Mouse (Mus musculus) spleen, embryonic (tissue): ENCODE measurements around the gene Apobec3.

ENCODE experiments used
- CTCF ChIA-PET: fragments of 350-600 bp; sonication (Branson Sonifier 250); formaldehyde crosslinking; loops from one replicate; lab custom pipeline; 2022; lab: Charles Lee

Apobec3 gene

DNA sequence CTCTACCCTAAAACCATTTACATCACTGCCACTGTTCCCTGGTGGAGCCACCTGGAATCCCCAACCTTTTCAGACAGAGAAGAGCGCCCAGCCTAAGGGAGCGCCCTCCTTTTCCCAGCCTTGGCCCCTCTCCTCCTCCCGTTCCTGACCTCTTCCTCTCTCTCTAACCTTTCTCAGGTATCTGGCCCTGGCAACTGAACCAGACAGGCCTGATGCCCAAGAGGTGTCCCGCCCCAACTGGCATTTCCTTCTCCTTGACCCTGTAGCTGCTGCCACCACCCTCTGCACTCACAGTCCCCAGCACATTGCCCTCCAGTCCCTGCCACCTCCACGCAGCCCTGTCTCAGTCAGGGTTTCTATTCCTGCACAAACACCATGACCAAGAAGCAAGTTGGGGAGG lies 53.5 kb downstream of the Apobec3 start:
- CTCF ChIA-PET: interaction anchor here (0.7 kb wide), 1 partner anchor 26 kb away, joined by 3 read pairs; no protein-coding TSS in a partner anchor

DNA sequence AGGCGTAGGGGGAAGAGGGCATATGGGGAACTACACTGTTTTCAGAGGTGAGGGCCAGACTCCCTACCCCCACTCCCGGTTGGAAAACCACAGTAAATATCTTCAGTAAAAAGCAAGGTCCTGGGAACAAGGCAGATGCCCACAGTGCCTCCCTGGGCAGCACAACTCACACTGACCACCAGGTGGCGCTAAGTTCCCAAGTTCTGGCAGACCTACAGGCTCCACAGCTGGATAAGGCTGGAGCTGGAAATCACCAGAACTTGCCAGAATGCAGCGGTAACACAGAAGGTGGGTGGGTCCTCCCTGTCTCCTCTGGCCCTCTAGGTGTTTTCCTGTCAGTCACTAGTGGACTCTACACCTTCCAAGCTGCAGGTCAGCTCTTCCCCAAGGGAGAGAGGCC lies 54.6 kb downstream of the Apobec3 start:
- CTCF ChIA-PET: interaction anchor here (0.6 kb wide), 1 partner anchor 197 kb away, joined by 5 read pairs; no protein-coding TSS in a partner anchor

DNA sequence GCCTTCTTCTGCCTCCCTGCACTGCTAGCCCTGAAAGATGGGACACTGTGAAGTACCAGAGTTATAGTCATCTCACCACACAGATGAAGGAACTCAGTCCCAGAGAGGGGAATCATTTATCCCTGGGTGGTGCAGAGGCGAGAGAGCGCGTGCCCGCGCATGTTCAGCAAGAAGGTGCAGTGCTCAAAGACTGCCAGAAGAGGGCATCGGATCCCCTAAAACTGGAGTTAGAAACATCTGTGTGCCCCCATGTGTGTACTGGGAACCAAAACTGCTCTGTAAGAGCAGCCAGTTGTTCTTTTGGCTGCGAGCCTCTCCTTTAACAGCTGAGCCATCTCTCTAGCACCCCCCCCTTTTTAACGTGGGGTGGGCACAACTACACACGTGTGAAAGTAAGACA lies 55.3 kb downstream of the Apobec3 start:
- CTCF ChIA-PET: no interaction called here

DNA sequence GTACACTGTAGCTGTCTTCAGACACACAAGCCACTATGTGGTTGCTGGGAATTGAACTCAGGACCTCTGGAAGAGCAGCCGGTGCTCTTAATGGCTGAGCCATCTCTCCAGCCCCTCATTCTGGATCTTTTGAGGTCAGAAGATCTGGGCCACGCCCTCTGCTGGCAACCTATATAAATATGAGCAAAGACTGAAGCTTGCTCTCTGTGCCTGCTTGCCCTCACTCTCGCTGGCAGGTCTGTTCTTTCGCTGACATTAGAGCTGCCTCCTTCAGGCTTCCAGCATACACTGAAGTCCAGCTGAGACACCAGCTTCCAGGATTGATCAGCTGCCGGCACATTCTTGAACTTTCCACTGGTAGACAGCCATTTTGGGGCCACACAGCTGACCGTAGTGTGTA lies 56.2 kb downstream of the Apobec3 start:
- CTCF ChIA-PET: no interaction called here

DNA sequence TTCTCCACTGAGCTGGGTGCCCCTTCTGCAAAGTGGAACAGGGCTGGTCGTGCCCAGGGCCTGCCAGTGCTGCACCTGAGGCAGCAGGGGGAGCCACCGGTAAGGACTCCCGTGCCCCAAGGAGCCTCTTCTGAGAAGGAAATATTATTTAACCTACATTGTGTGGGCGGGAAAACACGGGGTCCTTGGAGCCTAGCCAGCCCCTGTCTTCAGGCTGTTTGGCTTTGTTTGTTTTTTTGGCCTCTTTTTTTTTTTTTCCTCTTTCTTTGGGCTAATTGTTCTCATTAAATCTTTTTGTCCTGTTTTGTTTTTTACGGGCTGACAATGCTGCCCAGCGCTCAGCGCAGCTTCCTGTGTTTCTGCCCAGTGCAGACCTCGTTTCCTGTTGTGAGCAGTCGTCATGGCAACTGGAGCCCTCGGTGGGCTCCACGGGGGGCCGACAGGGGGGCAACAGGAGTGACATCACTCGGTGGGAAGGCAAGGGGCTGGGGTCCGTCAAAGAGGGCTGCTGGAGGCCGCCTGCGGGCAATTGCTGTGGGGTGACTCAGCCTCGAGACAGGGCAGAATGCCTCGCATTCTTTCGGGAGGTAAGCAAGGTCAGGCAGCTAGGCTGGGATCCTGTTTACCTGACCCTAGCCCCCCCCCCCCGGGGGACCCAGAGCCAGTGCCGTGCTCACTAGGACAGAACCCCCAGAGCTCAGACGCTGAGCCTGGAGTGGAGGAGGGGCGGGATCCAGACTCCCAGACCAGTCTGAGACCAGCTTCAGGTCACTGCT lies 59.0 kb downstream of the Apobec3 start:
- CTCF ChIA-PET: interaction anchor here (0.5 to 1.1 kb wide), 4 partner anchors 36 to 156 kb away, joined by 4 to 15 read pairs (median 6); no protein-coding TSS in a partner anchor

DNA sequence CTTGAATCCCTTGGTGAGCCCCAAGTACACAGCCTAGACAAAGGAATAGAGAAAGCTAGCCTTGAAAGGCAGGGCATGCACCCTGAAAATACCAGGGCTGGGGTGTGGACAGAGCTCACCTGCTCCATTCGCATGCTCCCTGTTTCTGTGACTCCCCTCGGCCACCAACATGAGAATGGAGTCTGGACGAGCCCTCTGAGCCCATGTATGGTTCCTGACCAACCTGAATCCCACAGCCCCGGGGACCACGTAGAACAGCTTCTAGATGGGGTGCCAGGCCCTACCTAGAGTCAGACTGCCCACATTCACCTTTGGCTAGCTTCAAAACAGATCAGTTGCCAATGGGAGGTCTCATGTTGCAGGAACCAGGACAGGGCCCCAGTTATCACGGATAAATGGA lies 59.8 kb downstream of the Apobec3 start:
- CTCF ChIA-PET: interaction anchor here (0.5 to 0.9 kb wide), 3 partner anchors 132 to 399 kb away, joined by 3 to 15 read pairs (median 4); no protein-coding TSS in a partner anchor

DNA sequence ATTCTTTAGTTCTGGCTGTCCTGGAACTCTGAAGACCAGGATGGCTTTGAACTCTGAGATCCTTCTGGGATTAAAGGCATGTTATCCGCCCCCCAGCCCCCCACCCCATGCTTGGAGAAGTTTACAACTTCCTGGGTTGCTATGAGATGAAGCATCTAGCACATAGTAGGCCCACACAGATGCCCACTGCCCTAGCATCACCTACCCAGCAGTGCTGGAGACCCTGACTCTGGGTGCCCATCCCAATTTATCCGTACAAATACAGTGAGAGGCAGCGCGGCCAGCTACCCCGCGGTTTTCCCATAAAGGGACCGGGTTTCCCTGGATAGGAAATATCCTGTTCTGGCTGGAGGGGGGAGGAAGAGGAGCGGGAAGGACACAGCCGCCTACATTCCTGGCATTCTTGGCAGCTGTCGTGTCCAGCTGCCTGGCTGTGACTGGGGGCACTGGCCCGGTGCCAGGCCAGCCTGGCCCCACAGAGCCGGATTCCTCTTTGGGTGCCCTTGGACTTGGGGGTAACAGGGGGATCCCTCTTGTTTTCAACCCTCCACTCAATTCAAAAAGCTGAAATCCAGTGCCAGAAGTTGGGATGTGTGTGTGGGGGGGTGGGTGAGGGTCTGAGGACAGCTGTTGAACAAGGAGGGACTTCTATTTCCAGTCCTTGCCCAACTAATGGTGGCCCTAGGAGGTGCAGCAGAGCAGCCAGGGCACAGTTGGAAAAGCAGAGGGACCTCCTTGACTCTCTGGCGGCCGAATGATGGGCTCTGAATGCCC lies 60.5 kb downstream of the Apobec3 start:
- CTCF ChIA-PET: interaction anchor here (0.6 to 0.9 kb wide), 2 partner anchors 18 to 399 kb away, joined by 3 to 5 read pairs; no protein-coding TSS in a partner anchor

DNA sequence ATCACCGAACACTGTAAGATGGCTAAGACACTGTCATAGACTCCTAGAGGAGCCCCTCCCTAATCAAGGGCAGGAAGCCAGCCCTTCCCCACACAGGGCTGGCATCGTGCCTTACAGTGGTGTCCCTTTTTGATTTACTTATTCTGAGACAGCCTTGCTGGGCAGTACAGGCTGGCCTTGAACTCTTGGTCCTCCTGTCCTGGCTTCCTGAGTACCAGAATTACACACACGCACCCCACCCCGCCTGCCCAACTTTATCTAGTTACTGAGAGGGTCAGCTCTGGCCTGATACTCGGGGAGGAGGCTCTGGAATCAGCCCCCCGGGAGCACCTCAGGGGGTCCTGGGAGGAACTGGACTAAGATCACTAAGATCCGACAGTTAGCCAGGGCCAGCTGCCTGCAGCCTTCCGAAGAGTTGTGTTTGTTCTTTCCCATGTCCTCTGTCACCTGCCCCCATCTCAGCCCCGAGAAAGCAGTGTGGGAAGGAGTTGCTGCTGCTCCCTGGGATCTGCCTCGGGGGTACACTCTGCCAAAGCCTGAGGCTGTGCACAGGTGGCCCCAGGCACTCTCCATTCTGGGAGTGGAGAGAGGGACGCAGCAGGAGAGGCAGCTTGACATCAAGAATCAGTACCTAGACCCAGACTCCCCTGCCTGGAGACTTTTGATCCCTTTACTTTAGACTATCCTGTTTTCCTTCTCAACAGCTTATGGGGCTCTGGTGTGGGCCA lies 61.2 kb downstream of the Apobec3 start:
- CTCF ChIA-PET: interaction anchor here (0.6 kb wide), 1 partner anchor 19 kb away, joined by 5 read pairs; no protein-coding TSS in a partner anchor

DNA sequence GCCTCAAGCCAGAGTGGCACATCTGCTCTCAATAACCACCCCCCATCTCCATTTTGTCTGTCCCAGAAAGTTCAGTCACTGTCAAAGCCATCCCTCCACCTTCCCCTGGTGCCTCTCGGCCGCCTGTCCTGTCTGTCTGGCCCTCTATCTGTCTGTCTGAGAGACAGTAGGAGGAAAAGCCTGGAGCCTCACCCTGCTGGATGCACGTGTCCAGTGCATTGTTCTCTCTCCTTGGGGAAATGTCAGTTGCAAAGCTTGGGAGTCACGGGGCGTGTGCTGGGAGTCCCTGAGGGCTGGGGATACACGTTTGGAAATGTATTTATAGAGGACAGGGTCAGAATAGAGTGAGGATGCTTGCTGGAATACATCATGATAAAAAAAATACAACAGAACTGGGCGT lies 62.0 kb downstream of the Apobec3 start:
- CTCF ChIA-PET: no interaction called here

DNA sequence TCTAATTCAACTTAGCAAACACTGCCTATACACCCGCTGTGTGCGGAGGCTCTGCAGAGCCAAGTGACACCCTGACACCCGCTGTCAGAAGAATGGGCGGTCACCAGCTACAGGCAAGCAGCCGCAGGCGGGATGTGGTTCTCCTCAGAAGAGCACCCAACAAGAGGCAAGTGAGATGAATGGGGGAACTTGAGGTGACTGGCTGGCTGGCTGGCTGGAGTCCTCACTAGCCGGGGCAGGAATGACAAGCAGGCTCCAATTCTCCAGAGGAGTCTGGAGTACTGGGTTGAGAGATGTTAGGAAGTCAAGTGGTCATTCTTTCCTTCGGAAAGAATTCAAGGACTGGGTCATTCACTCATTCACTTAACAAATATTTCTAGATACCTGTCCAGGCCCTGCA lies 65.1 kb downstream of the Apobec3 start:
- CTCF ChIA-PET: no interaction called here

DNA sequence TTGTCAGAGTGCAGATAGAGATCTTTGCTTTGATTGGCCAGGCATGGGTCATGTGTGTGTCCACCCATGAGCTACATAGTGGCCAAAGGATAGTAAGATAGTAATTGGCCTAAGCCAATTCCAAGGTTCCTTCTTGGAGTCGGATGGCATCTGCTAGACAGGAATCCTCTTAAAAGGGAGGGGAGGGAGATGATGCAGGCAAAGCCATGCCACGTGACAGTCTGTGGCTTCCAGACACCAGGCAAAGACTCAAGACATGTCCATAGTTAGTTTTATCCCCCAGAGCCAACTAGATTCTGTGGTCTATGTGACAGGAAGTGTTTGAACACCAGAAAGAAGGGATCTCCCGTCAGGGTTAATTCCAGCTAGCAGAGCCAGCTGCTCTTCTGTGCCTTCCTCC lies 67.0 kb downstream of the Apobec3 start:
- CTCF ChIA-PET: no interaction called here

DNA sequence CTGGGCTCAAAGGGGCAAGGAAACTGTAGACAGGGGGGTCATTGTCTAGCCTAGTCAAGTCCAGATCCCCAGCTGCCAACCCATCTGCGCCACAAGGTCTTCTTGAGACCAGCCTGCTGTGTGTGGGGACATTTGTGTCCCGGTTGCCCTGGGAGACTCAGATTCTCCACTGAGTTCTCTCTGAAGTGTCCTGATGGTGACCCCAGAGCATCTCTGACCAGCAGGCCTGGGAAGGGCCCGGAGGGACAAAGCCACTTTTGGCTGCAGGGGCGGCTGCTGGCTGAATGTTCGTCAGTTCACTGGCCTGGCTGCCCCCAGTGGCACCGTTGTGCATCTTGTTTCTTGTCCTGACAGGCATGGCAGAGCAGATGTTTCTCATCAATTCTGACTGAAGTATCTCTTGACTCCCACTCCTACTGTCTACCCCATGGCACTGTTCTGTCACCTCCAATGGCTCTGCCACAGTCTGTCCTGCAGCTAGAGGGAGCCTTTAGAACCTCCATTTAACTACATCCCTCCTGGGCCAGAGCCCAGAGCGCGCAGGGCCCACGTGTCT lies 70.0 kb downstream of the Apobec3 start:
- CTCF ChIA-PET: no interaction called here

DNA sequence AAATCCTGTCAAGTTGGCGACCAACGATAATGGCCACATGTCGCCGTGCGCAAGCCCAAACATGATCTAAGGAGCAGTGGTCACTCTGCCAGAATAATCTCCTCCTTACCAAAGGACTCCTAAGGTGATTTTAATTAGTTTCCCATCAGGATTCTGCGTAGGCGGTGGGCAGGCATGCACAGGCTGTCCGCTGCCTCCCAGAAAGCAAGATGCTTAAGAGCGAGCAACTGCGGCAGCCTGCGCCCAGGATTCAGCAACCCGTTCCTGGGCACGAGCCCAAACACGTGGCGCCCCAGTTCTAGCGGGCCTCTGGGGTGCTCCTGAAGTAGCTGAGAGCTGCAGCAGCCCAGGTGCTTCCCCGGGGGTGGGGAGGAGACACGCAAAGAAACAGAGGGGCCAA lies 71.2 kb downstream of the Apobec3 start:
- CTCF ChIA-PET: no interaction called here

DNA sequence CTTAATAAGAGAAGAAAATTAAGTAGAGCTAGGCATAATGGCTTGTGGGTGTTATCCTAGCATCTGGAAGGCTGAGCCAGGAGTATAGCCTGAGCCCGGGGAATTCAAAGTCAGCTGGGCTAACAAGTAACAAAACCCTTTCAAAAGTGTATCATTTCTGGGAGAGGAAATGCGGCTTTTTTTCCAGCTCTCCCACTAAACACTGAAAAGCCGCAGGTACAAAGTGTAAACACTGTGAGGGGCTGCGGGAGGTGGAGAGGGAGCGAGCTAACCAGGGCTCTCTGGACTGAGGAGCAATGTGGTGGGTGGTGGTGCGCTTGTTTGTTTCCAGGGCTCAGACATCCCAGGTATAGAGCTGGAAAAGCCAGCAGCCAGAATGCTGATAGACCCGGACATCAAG lies 72.9 kb downstream of the Apobec3 start:
- CTCF ChIA-PET: no interaction called here
